Mouse (Mus musculus): ENCODE data around the gene Zdhhc5.

Gene Zdhhc5

GRCm38 (mm10) chr2:84638428-84639220 is 76.4 kb downstream of the Zdhhc5 start:
- no peak for DNase-seq
